Mouse (Mus musculus): Measurements from ENCODE around the gene Cebpzos. TPM values are rescaled to one million over a fixed set of nuclear protein-coding genes. Genes with fewer than 3 reads are reported as not detected.

The Cebpzos gene
- polyA plus RNA-seq, 1 experiment, result 27.6 TPM

DNA sequence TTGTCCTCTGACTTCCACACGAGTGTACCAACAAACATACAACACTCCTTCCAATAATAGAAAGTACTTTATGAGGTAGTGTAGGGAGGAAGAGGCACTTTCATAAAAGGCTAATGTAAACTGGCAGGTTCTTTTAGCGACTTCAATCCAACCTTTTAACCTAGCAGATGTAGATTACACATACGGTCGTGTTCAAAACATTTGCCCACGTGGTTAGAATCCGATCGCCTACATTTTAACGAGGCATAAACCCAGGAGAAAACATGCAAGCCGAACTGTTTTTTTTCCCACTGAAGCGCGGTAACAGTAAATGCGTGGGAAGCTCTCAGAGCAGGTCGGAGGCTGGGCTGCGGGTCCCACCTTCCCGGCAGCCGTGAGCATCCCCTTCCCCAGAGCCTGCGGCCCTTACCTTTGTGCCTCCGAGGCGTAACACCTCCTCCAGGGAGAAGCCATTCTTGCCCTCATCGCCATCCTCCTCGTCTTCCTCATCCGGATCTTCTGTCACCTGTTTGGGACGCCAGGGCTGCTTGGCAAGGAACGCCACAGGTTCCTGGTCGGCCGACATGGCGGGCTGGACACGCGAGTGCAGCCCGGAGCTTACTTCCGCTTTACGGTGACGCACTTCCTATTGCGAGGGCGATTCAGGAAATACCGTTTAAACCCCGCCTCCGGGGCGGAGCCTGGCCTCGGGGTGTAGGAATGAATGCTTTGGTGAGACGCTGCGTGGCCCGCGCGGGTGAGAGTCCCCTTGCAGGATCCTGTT is 20.3 kb downstream of the Cebpzos start, which contains the start of the genes Cebpz and Ndufaf7:
Gene Cebpz (minus strand): TSS at position 601 of the 763 bp plus-strand sequence.
Gene Ndufaf7 (plus strand): TSS at position 671 of the 763 bp plus-strand sequence.
- Histone ChIP-seq H3K4me3 (ENCODE audit: insufficient read depth, low read length) (peak within 1 kb of the TSS; percentile 89), H3K27ac (ENCODE audit: insufficient read depth, low read depth, low read length) (peak within 1 kb of the TSS; percentile 31), H3K4me1 (ENCODE audit: control insufficient read depth, insufficient read depth, low read length) (peaks cover 29% of the 10 kb centered on the region)
- TF ChIP-seq CTCF (IDR thresholded peaks at IDR 0.05; ENCODE audit: low read depth, low read length) (no peak), POLR2A (IDR thresholded peaks at IDR 0.05; ENCODE audit: borderline replicate concordance, low read depth, low read length) (no peak)

DNA sequence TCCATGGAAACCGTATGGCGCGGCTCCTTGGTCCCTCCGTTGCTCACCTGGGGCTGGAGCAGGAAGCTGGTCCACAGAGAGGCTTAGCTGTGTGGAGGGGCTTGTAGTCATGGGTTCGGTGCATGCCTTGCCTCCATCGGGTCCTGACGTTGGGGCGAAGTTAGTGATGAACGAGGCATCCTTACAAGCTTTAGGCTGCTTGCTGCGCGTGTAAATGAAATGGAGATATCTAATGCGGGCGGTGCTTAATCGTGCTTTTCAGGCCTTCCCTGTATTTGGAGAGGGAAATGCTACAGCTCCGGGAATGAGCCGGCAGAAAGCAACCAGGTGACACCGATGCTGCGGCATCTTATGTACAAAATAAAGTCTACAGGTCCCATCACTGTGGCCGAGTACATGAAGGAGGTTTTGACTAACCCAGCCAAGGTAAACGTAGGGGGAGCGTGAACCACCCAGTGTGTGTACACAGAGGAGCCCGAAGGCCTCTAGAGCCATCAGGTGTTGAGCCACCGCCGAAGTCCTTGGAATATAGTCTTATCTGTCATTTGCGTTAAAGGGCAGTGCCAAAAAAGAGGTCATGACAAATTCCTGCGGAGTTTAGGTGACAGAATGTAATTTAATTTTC is 21.0 kb downstream of the Cebpzos start:
- TF ChIP-seq CTCF (IDR thresholded peaks at IDR 0.05; ENCODE audit: low read depth, low read length), result no peak
- TF ChIP-seq POLR2A (IDR thresholded peaks at IDR 0.05; ENCODE audit: borderline replicate concordance, low read depth, low read length), result no peak
- H3K4me3 ChIP-seq (ENCODE audit: insufficient read depth, low read length), result peak overlapping the region; percentile 89
- H3K27ac ChIP-seq (ENCODE audit: insufficient read depth, low read depth, low read length), result no peak overlapping the region
- H3K4me1 ChIP-seq (ENCODE audit: control insufficient read depth, insufficient read depth, low read length), result peaks cover 29% of the 10 kb centered on the region

DNA sequence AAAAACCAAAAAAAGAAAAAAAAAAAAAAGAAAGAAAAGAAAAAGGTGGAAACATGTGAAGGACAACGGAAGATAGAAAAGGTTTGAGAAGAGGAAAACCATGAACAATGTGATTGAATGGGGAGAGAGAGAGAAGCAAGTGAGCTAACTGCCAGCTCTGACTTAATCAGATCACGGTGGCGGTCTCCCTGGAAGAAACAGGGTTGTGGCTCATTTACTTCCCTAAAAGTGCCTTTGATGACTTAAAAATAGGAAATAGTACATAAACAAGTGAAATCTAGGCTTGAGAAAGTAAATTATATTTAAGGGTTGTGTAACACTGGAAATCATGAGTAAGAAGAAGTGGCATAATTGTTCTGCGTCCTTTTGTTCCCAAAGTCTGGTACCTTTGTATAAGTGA is 22.6 kb downstream of the Cebpzos start:
- Histone ChIP-seq H3K4me3 (ENCODE audit: insufficient read depth, low read length) (no peak overlapping the region), H3K4me1 (ENCODE audit: control insufficient read depth, insufficient read depth, low read length) (peaks cover 24% of the 10 kb centered on the region), H3K27ac (ENCODE audit: insufficient read depth, low read depth, low read length) (peak overlapping the region; percentile 71)
- TF ChIP-seq POLR2A (IDR thresholded peaks at IDR 0.05; ENCODE audit: borderline replicate concordance, low read depth, low read length) (no peak), CTCF (IDR thresholded peaks at IDR 0.05; ENCODE audit: low read depth, low read length) (no peak)

DNA sequence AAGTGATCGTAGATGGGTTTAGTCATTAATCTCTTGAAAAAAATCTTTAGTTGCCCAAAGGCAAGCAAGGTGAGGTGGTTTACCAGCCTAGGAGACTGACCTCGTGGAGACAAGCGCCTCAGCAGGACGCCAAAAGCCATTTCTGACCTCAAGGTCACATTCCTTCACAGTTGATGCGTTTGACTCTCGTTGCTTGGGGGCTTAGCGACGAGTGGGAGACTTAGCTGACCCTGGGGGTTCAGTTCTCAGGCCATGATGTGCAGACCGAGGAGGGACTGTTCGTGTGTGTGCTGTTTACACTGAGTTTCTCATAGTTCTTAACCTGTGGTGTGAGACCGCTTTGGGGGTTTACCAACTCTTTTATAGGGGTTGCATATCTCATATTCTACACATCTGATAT is 26.3 kb downstream of the Cebpzos start:
- TF ChIP-seq POLR2A (IDR thresholded peaks at IDR 0.05; ENCODE audit: borderline replicate concordance, low read depth, low read length), result no peak
- TF ChIP-seq CTCF (IDR thresholded peaks at IDR 0.05; ENCODE audit: low read depth, low read length), result no peak
- Histone ChIP-seq H3K27ac (ENCODE audit: insufficient read depth, low read depth, low read length) (no peak overlapping the region), H3K4me1 (ENCODE audit: control insufficient read depth, insufficient read depth, low read length) (peaks cover 14% of the 10 kb centered on the region), H3K4me3 (ENCODE audit: insufficient read depth, low read length) (no peak overlapping the region)

DNA sequence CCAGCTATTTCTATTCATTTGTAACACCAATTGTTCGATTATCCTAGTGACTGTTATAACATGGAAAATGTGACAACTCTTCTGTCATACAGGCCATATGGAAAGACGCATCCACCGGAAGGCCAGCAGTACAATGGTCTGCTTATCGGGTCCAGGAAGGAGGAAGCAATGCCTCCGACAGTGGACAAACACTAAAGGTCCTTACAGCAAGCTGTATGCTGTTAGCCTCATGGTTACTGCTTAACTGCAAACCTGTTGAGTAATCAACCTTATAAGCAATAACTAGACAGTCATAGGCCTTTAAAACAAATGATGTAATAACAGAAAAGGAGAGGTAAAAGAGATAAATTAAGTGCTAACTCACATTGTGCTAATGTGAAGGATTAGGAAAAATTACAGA is 34.9 kb downstream of the Cebpzos start:
- Histone ChIP-seq H3K27ac (ENCODE audit: insufficient read depth, low read depth, low read length) (no peak overlapping the region), H3K4me1 (ENCODE audit: control insufficient read depth, insufficient read depth, low read length) (no peaks in the 10 kb centered on the region), H3K4me3 (ENCODE audit: insufficient read depth, low read length) (no peak overlapping the region)
- no peak for TF ChIP-seq POLR2A (IDR thresholded peaks at IDR 0.05; ENCODE audit: borderline replicate concordance, low read depth, low read length)
- TF ChIP-seq CTCF (IDR thresholded peaks at IDR 0.05; ENCODE audit: low read depth, low read length), result no peak

DNA sequence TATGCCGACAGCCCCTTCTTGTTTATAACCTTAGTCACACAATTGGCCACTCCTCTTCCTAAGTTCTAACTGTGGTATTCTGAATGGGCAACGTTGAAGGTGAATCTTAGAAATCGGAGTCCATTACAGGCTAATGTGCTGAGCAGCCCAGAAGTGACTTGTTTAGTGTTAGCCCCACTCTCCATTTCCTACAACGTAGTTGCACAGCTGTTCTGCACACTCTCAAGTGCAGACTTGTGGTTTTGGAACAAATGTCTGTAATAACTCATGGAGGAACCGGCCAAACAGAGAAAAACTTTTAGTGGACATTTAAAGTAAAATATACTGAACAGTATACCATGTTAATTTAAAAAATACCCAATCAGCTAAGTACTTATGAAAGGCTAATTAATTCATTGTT is 35.8 kb downstream of the Cebpzos start:
- H3K4me1 ChIP-seq (ENCODE audit: control insufficient read depth, insufficient read depth, low read length), result no peaks in the 10 kb centered on the region
- H3K4me3 ChIP-seq (ENCODE audit: insufficient read depth, low read length), result no peak overlapping the region
- no peak overlapping the region for H3K27ac ChIP-seq (ENCODE audit: insufficient read depth, low read depth, low read length)
- TF ChIP-seq CTCF (IDR thresholded peaks at IDR 0.05; ENCODE audit: low read depth, low read length) (no peak), POLR2A (IDR thresholded peaks at IDR 0.05; ENCODE audit: borderline replicate concordance, low read depth, low read length) (no peak)

DNA sequence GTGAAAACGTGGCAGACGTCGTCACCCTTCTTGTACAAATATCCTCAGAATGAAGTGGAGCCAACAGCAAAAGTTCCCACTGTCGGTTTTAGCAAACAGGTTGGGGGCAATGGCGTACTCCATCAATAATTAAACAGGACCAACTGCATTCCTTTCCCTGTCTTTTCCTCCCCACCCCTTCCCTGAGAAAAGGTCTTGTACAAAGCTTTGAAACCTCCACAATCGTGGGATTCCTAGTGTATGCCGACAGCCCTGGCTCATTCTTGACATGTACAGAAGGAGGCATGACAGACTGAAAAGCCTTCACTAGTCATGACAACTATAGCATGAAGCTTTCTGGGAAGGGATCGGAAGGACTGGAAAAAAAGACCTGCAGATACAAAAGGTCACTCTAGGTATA is 36.9 kb downstream of the Cebpzos start:
- H3K4me3 ChIP-seq (ENCODE audit: insufficient read depth, low read length), result no peak overlapping the region
- TF ChIP-seq CTCF (IDR thresholded peaks at IDR 0.05; ENCODE audit: low read depth, low read length), result no peak
- TF ChIP-seq POLR2A (IDR thresholded peaks at IDR 0.05; ENCODE audit: borderline replicate concordance, low read depth, low read length), result no peak
- H3K4me1 ChIP-seq (ENCODE audit: control insufficient read depth, insufficient read depth, low read length), result no peaks in the 10 kb centered on the region
- no peak overlapping the region for H3K27ac ChIP-seq (ENCODE audit: insufficient read depth, low read depth, low read length)

DNA sequence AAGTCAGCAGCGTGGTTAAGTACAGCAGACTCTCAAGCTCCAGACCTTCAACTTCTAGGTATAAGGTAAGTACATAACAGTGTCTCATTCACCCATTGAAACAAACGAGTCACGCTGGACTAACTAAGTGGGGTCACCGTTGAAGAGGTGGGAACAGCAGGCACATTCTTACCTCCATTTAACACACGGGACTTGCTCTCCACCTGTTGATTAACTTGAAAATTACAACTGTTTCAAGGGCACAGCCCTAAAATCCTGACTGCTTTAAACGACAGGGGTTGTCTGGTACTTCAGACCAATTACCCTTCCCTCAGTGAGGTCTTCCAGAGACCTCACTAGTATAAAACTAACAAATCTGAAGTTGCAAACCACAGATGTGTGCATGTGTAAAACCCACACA is 43.2 kb downstream of the Cebpzos start:
- no peak for TF ChIP-seq POLR2A (IDR thresholded peaks at IDR 0.05; ENCODE audit: borderline replicate concordance, low read depth, low read length)
- TF ChIP-seq CTCF (IDR thresholded peaks at IDR 0.05; ENCODE audit: low read depth, low read length), result no peak
- H3K4me1 ChIP-seq (ENCODE audit: control insufficient read depth, insufficient read depth, low read length), result no peaks in the 10 kb centered on the region
- H3K27ac ChIP-seq (ENCODE audit: insufficient read depth, low read depth, low read length), result no peak overlapping the region
- no peak overlapping the region for H3K4me3 ChIP-seq (ENCODE audit: insufficient read depth, low read length)

DNA sequence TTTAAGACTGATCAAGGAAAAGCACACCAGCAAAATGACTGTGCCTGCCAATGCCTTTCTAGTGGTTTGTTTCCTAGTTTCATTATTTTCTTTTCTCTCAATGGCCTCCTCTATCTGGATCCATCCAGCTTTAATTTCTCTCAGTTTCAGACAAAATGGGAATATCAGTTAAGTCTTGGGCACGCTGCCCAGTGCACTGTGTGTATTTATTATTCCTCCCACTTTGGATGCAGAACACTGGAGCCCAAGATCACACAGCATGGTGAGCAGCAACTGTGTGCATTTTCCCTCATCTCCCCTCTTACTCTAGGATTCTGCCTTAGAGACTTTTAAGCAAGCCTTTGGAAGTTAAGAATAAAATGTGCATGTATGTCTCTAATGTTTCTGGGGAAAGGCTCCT is 48.1 kb downstream of the Cebpzos start:
- Histone ChIP-seq H3K4me1 (ENCODE audit: control insufficient read depth, insufficient read depth, low read length) (peaks cover 4% of the 10 kb centered on the region; the same call in 1 of the 2 replicates), H3K27ac (ENCODE audit: insufficient read depth, low read depth, low read length) (no peak overlapping the region)
- no peak for TF ChIP-seq POLR2A (IDR thresholded peaks at IDR 0.05; ENCODE audit: borderline replicate concordance, low read depth, low read length)
- TF ChIP-seq CTCF (IDR thresholded peaks at IDR 0.05; ENCODE audit: low read depth, low read length), result no peak

More for the DNA sequence above, 48.1 kb downstream of the Cebpzos start:
- H3K4me3 ChIP-seq (ENCODE audit: insufficient read depth, low read length), result no peak overlapping the region

Measured in bone marrow macrophage, adult 2 months (primary cell).